Mouse (Mus musculus) E14TG2a.4 (cell line): ENCODE results near the gene Helz2.
"Not testable (repeated sequence)": the region's sequence is repeated elsewhere in the genome, so short reads cannot be mapped to it uniquely, and the experiment has no call there.

ENCODE experiments used
- H3K27me3 ChIP-seq: 2 replicates; pipeline ENCODE4 v1.6.1; 2014; ENCODE audit warnings: low read length, control low read depth; ENCODE audit not compliant: insufficient read depth
- H3K36me3 ChIP-seq: 2 replicates; pipeline ENCODE4 v1.6.1; 2014; ENCODE audit warnings: low read length, control low read depth; ENCODE audit not compliant: insufficient read depth
- H3K4me1 ChIP-seq: replicated peaks from 2 replicates; pipeline ENCODE4 v1.6.1; 2014; ENCODE audit warnings: low read depth, low read length, control low read depth
- H3K4me3 ChIP-seq: replicated peaks from 2 replicates; pipeline ENCODE4 v1.5.1; 2014; ENCODE audit warnings: mild to moderate bottlenecking, low read length
- H3K9me3 ChIP-seq: 2 replicates; pipeline ENCODE4 v1.6.1; 2014; ENCODE audit warnings: low read length, control low read depth
- CTCF ChIP-seq: conservative IDR thresholded peaks from 2 replicates; pipeline ENCODE4 v1.5.1; 2014; ENCODE audit warnings: low read length
- NANOG ChIP-seq: IDR thresholded peaks from 2 replicates; pipeline ENCODE4 v1.6.1; 2014; ENCODE audit warnings: borderline replicate concordance, low read length, mixed read lengths
- POU5F1 ChIP-seq: IDR thresholded peaks from 2 replicates; pipeline ENCODE4 v1.6.1; 2014; ENCODE audit warnings: low read length, borderline replicate concordance

Gene Helz2

DNA sequence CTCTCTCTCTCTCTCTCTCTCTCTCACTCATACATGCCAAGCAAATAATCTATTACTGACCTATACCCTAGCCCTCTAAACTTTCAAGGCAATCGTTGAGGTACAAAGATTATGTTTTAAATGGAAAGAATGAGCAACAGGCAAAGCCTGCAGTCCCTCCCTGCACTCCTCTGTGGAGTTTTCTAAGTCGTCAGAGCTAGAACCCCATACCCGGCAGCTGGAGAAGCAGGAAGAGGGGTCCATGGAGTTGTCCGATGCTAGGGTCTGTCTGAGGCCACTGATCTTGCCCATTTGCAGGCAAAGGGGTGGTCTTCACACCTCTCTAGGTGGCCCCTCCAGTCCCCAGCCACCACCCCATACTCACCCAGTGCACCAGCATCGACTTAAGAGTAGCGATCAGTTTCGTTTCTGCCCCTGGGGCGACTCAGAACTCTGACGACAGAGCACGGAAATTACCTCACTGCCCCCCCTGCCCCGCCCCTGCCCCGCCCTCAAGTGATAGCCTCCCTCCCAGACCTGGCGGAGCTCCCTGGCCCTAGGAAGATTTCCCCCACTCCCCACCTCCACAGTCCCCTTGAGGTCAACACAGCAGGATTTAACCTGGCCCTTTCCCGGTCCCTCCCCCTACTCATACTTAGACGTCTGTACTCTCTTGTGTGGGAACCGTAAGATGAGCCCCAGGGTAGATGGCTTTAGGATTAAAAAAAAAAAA, at the start of gene Helz2:
Gene Helz2 (minus strand): TSS at position 426 of the 712 bp plus-strand sequence.
- H3K4me3 ChIP-seq: no peak within 1 kb of the TSS
- no peaks in the 10 kb centered on the region for H3K9me3 ChIP-seq
- peaks cover 19% of the 10 kb centered on the region for H3K27me3 ChIP-seq
- no peak for TF ChIP-seq CTCF
- H3K36me3 ChIP-seq: no peaks in the 10 kb centered on the region
- peaks cover 68% of the 10 kb centered on the region for H3K4me1 ChIP-seq

- Histone ChIP-seq H3K36me3 (peaks cover 21% of the 10 kb centered on the region), H3K27me3 (no peaks in the 10 kb centered on the region), H3K4me1 (peaks cover 33% of the 10 kb centered on the region), H3K9me3 (no peaks in the 10 kb centered on the region), H3K4me3 (no peak overlapping the region)
- no peak for TF ChIP-seq CTCF
- TF ChIP-seq NANOG: no peak
- TF ChIP-seq POU5F1: no peak
Observed at GRCm38 (mm10) chr2:181290937-181291336, 49.1 kb upstream of the Helz2 start.

DNA sequence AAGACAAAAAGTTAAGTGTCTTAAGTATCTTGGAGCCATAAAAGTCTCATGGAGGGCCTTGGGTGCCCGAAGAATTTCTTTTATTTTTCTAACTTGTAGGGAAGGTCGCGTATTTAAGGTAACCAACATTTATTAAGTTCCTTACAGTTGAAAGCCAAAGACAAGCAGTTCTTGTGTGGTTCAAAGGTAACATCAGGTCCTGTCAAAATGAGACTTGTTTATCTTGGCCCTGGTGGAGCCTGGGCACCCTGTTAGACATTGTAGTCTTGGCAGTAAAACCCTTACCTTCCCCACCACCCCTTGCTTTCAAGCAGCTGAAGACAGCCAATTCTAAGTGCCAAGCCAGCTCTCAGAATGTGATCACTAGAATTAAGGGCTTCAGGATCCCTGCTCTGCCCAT, 46.9 kb upstream of the Helz2 start:
- no peaks in the 10 kb centered on the region for H3K27me3 ChIP-seq
- H3K9me3 ChIP-seq: no peaks in the 10 kb centered on the region
- H3K4me1 ChIP-seq: peaks cover 49% of the 10 kb centered on the region
- H3K36me3 ChIP-seq: peaks cover 22% of the 10 kb centered on the region
- H3K4me3 ChIP-seq: peak overlapping the region; percentile 91
- TF ChIP-seq POU5F1 (no peak), CTCF (no peak), NANOG (no peak)

DNA sequence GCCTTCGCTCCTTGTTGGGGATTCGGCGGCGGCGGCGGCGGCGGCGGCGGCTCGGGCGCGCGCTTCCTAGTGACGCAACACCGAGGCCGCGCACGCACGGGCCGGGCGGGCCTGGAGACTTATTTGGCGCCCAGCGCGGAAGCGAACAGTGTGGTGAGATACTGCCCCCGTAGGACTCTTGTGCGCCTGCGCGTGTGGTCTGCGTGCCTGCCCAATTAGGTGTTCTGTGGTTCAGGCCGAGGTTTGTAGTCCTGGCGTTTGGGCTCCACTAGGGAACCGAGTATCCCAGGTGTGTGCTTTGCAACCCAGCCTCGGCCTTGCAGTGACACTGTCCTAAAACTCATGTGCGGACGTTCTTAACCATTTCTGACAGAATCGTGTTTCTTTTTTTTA, 46.1 kb upstream of the Helz2 start, which contains the start of gene Gmeb2:
Gene Gmeb2 (minus strand): TSS at position 78 of the 393 bp plus-strand sequence.
- peak within 1 kb of the TSS; percentile 91 for H3K4me3 ChIP-seq
- H3K4me1 ChIP-seq: peaks cover 55% of the 10 kb centered on the region
- not testable (repeated sequence) for H3K27me3 ChIP-seq, H3K9me3 ChIP-seq
- peaks cover 27% of the 10 kb centered on the region for H3K36me3 ChIP-seq

- Histone ChIP-seq H3K9me3 (no peaks in the 10 kb centered on the region), H3K27me3 (no peaks in the 10 kb centered on the region), H3K4me3 (peak overlapping the region; percentile 91), H3K36me3 (peaks cover 29% of the 10 kb centered on the region), H3K4me1 (peaks cover 59% of the 10 kb centered on the region)
- no peak for TF ChIP-seq NANOG
- no peak for TF ChIP-seq POU5F1
- TF ChIP-seq CTCF: no peak
Observed at GRCm38 (mm10) chr2:181287338-181287957, 45.6 kb upstream of the Helz2 start.

DNA sequence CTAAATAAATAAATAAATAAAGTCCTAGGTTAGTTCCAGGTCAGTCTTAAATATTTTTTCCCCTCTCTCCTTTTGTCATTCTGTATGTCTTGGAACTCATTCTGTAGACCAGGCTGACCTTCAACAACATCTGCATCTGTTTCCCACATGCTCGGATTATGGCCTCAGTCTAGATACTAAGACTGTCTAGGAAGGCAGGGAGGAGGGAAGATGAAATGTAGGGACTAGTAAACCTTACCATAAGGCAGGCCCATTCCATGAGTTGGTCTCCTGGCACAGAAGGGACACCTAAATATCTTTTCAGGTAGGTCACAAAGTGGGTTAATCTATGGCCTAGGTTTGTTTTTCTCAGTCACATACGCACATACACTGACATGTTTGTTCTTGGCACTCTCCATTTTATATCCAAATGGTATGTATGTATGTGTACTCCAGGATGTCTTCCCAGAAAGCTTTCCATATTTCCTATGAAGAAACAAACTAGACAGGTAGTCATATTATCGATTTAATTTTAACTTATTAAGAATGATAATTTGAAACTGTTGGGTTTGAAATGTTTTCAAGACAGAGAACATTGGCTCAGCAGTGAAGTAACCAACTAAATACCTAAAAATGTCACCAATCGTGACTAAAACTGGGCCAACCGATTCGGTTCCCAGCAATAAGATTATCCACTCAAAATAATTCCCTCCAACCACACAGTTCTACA, 45.0 kb upstream of the Helz2 start:
- Histone ChIP-seq H3K4me3 (peak overlapping the region; percentile 91), H3K9me3 (no peaks in the 10 kb centered on the region), H3K27me3 (no peaks in the 10 kb centered on the region), H3K4me1 (peaks cover 65% of the 10 kb centered on the region), H3K36me3 (peaks cover 36% of the 10 kb centered on the region)
- TF ChIP-seq CTCF (no peak), NANOG (no peak), POU5F1 (no peak)

DNA sequence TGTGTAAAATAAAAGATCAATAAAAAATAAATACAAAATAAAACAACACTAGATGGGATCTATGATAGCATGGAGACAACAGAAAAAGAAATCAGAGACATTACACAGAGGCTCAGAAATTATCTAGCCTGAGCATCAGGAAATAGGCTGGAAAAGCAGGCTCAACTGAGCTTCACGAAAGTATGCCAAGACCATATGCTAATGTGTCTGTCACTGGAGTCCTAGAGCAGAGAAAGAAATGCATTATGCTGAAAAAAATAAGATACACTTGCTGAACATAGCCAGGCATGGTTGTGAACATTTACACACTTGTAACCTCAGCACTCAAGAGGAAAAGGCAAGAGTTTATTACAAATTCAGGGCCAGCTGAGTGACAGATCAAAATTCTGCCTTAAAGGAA, 38.1 kb upstream of the Helz2 start:
- Histone ChIP-seq H3K36me3 (peaks cover 76% of the 10 kb centered on the region), H3K4me3 (no peak overlapping the region), H3K27me3 (no peaks in the 10 kb centered on the region), H3K4me1 (peaks cover 23% of the 10 kb centered on the region), H3K9me3 (no peaks in the 10 kb centered on the region)
- TF ChIP-seq POU5F1 (no peak), NANOG (no peak), CTCF (no peak)

GRCm38 (mm10) chr2:181277866-181278265, 36.0 kb upstream of the Helz2 start:
- Histone ChIP-seq H3K4me3 (no peak overlapping the region), H3K9me3 (no peaks in the 10 kb centered on the region), H3K36me3 (peaks cover 86% of the 10 kb centered on the region), H3K27me3 (no peaks in the 10 kb centered on the region), H3K4me1 (peaks cover 9% of the 10 kb centered on the region)
- TF ChIP-seq CTCF (no peak), NANOG (no peak), POU5F1 (no peak)

- Histone ChIP-seq H3K4me3 (no peak overlapping the region), H3K27me3 (no peaks in the 10 kb centered on the region), H3K36me3 (peaks cover 81% of the 10 kb centered on the region), H3K9me3 (no peaks in the 10 kb centered on the region), H3K4me1 (peaks cover 8% of the 10 kb centered on the region)
- TF ChIP-seq POU5F1 (no peak), CTCF (no peak), NANOG (no peak)
Observed at GRCm38 (mm10) chr2:181276766-181277165, 34.9 kb upstream of the Helz2 start.
